Mouse (Mus musculus) thymus, postnatal 14 days (tissue): Measurements from ENCODE around the gene Bak1.

ENCODE experiments used
- DNase-seq: peaks from one replicate; pipeline ENCODE4 v3.0.0; 2021

Gene Bak1

DNA sequence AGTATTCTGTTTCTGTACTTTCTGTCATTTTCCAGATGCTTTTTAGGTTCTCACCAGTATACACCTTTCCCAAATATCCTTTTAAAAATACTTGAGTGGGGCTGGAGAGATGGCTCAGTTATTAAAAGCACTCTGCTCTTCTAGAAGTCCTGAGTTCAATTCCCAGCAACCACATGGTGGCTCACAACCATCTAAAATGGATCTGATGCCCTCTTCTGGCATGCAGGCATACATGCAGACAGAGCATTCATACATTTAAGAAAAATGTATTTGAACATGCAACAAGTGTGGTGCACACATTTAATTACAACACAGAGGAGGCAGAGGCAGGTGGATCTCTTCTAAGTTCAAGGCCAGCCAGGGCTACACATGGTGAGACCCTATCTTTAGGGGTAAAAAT lies 53.4 kb downstream of the Bak1 start:
- no peak for DNase-seq

- no peak for DNase-seq
These were observed 54.3 kb downstream of the Bak1 start for GRCm38 (mm10) chr17:26974547-26974946.

DNA sequence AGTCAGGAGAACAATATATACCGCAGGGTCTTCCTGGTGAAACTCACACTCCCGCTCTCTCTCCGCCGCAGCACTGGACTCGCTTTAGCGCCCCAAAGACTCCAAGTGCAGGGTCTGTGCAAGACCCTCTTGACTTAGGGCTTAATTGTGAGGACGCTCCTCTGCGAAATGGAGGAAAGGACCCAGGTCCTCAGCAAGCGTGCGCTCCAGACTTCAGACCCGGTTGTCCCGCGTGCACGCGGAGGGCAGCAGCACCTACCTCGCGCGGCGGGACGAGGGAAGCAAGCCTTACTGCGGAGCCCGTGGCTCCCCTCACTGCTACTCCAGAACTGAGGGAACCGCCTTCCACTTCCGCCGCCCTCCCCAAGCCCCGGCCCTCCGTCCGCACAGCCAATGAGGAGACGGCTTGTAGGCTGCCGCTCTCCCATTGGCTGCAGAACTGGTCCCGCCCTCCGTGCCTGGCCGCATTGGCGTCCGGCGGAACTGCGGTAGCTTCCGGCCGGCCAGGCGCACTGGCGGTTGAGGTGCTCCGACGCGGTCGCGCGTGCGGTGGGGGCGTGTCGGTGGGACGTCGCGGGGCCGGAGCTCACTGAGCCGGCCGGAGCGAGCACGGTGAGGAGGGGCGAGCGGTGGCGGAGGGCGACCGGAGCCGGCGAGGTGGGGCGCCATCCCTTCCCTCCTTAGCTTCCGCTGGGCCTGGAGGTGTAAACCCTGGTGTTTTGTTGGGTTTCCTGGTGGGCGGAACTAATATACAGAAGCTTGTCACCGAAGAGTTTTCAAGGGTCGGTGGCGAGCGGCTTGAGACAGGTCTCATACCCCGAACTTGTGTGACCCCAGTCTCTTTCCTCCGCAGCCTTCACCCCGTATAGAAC lies 55.9 kb downstream of the Bak1 start, which contains the start of gene Zbtb9:
TSS of gene Zbtb9 (plus strand) at position 465 of the 872 bp plus-strand sequence.
- DNase-seq = peak; percentile 98

GRCm38 (mm10) chr17:26972107-26972506 lies 56.7 kb downstream of the Bak1 start:
- DNase-seq = no peak

GRCm38 (mm10) chr17:26971247-26971905 lies 57.4 kb downstream of the Bak1 start:
- DNase-seq = no peak

- no peak for DNase-seq
These were observed 58.6 kb downstream of the Bak1 start for GRCm38 (mm10) chr17:26970221-26970620.
